In genomic region chr4:139105453-139105852, GRCm38 (mm10) we compare ENCODE assay signal across 25 mouse cellular contexts. TPM values are rescaled to one million over a fixed set of nuclear protein-coding genes. Genes with fewer than 3 reads are reported as not detected.
DNase-seq lines count a peak whose midpoint lies in the region; ATAC-seq and TF ChIP-seq lines count a peak whose summit lies in the region.
"Had no signal": no experiment of that assay in that cellular context is flagged by ENCODE, and none has a peak within 500 bp of the region (broad histone marks: within the 10 kb centered on the region; RNA-seq: fewer than 3 reads in every experiment).

No protein-coding gene starts in this region.

- peak overlapping the region; percentile 56; the same call in 1 of the 2 replicates for H3K27ac ChIP-seq in limb, embryonic 12.5 days
- no peak overlapping the region for H3K27ac ChIP-seq in limb, embryonic 10.5 days
- peak overlapping the region; percentile 21; the same call in 1 of the 2 replicates for H3K27ac ChIP-seq in embryonic fibroblast, embryonic 13.5 days (ENCODE audit: insufficient read depth, low read length)
- H3K27ac ChIP-seq: embryonic facial prominence, embryonic 10.5 days; embryonic facial prominence, embryonic 12.5 days; forebrain, embryonic 10.5 days; forebrain, embryonic 12.5 days had no signal

- H3K36me3 ChIP-seq in limb, embryonic 12.5 days: peaks cover 34% of the 10 kb centered on the region
- peaks cover 33% of the 10 kb centered on the region for H3K36me3 ChIP-seq in limb, embryonic 10.5 days

- no peak for TF ChIP-seq POLR2A in embryonic fibroblast, embryonic 13.5 days (IDR thresholded peaks at IDR 0.05; ENCODE audit: low read depth, low read length)

- H3K4me1 ChIP-seq in limb, embryonic 12.5 days (replicated peaks): peaks cover 35% of the 10 kb centered on the region
- no peaks in the 10 kb centered on the region; the same call in 1 of the 2 replicates for H3K4me1 ChIP-seq in limb, embryonic 10.5 days
- peaks cover 16% of the 10 kb centered on the region for H3K4me1 ChIP-seq in embryonic fibroblast, embryonic 13.5 days (ENCODE audit: control insufficient read depth, insufficient read depth, low read length)
- H3K4me1 ChIP-seq: forebrain, embryonic 12.5 days had no signal

- no peak for ATAC-seq in limb, embryonic 12.5 days (ENCODE audit: insufficient number of reproducible peaks, insufficient read depth, low FRiP score, low TSS enrichment, low read depth)
- ATAC-seq: activated CD4-positive, CD25-positive, alpha-beta regulatory T cell, adult 4 months; forebrain, embryonic 14.5 days; forebrain, embryonic 16.5 days had no signal

- TF ChIP-seq CTCF in embryonic fibroblast, embryonic 13.5 days (IDR thresholded peaks at IDR 0.05; ENCODE audit: borderline replicate concordance, insufficient read depth, low read length): no peak

- no peak overlapping the region for H3K9ac ChIP-seq in limb, embryonic 12.5 days (replicated peaks)
- H3K9ac ChIP-seq: embryonic facial prominence, embryonic 12.5 days; forebrain, embryonic 12.5 days had no signal

- H3K9me3 ChIP-seq in limb, embryonic 12.5 days: no peaks in the 10 kb centered on the region
- H3K9me3 ChIP-seq in limb, embryonic 10.5 days (replicated peaks): no peaks in the 10 kb centered on the region
- H3K9me3 ChIP-seq: embryonic facial prominence, embryonic 10.5 days; embryonic facial prominence, embryonic 12.5 days; forebrain, embryonic 10.5 days; forebrain, embryonic 12.5 days had no signal

- H3K4me3 ChIP-seq in limb, embryonic 12.5 days (replicated peaks): no peak overlapping the region
- H3K4me3 ChIP-seq in limb, embryonic 10.5 days: no peak overlapping the region
- no peak overlapping the region for H3K4me3 ChIP-seq in embryonic fibroblast, embryonic 13.5 days (ENCODE audit: insufficient read depth, low read length)
- H3K4me3 ChIP-seq: embryonic facial prominence, embryonic 10.5 days; embryonic facial prominence, embryonic 12.5 days; erythroblast, embryonic 14.5 days; forebrain, embryonic 10.5 days; forebrain, embryonic 12.5 days had no signal

- 94% methylated on average over 1 of the region's 1 CpGs for WGBS in limb, embryonic 12.5 days
- WGBS in limb, embryonic 10.5 days: 98% methylated on average over 1 of the region's 1 CpGs

- no peak overlapping the region for H3K4me2 ChIP-seq in limb, embryonic 12.5 days
- H3K4me2 ChIP-seq: embryonic facial prominence, embryonic 12.5 days; forebrain, embryonic 12.5 days had no signal

- no peaks in the 10 kb centered on the region for H3K27me3 ChIP-seq in limb, embryonic 12.5 days
- H3K27me3 ChIP-seq in limb, embryonic 10.5 days (ENCODE audit: low read depth, poor library complexity, severe bottlenecking): no peaks in the 10 kb centered on the region
- H3K27me3 ChIP-seq: embryonic facial prominence, embryonic 12.5 days; forebrain, embryonic 12.5 days had no signal

- DNase-seq in limb, embryonic 10.5 days (ENCODE audit: low spot score): no peak
- peak; percentile 64 for DNase-seq in 3T3-L1 (ENCODE audit: low read depth, low spot score)
- peak; percentile 24 for DNase-seq in NIH3T3 (ENCODE audit: low read depth)
- DNase-seq in adrenal gland, adult 18-20 months (ENCODE audit: low spot score in 2 of 2): no peak
- no peak for DNase-seq in right cerebral cortex, adult 18-20 months
- DNase-seq: adrenal gland, adult 2 months; adrenal gland, postnatal 10 days; adrenal gland, postnatal 25 days; cerebellum, adult 11-12 months; cerebellum, adult 2 months; cerebellum, adult 9-10 months; cerebellum, postnatal 10 days; cerebellum, postnatal 25 days had no signal

RNA-seq across cellular contexts. Expression of gene Nbl1, which starts 12.7 kb away (rescaled TPM):
- 141 and 152 TPM in 2 replicates for polyA plus RNA-seq in limb, embryonic 12.5 days (2016; fragmentation: Nextera tagmentation; extraction: Ambion mirVana)
- polyA plus RNA-seq in limb, embryonic 10.5 days (2016; fragmentation: Nextera tagmentation; extraction: Ambion mirVana): 12.5 and 28.7 TPM in 2 replicates
- polyA plus RNA-seq in embryonic fibroblast, embryonic 13.5 days (2011; ENCODE audit: insufficient read length, low read depth, missing spikeins): 51.8 and 64.3 TPM in 2 replicates
- 10 to 100 TPM; 47.8 to 57.5 TPM for total RNA-seq in adrenal gland, adult 18-20 months (2021)
- total RNA-seq: MEL had no signal

RNA-seq across cellular contexts. Expression of gene Minos1, which starts 25.5 kb away (rescaled TPM):
- 476 and 492 TPM in 2 replicates for polyA plus RNA-seq in limb, embryonic 12.5 days (2016; fragmentation: Nextera tagmentation; extraction: Ambion mirVana)
- polyA plus RNA-seq in limb, embryonic 10.5 days (2016; fragmentation: Nextera tagmentation; extraction: Ambion mirVana): 393 and 402 TPM in 2 replicates
- polyA plus RNA-seq in embryonic fibroblast, embryonic 13.5 days (2011; ENCODE audit: insufficient read length, low read depth, missing spikeins): 178 and 193 TPM in 2 replicates
- 100 to 1,000 TPM; 380 to 443 TPM for total RNA-seq in adrenal gland, adult 18-20 months (2021)

RNA-seq across cellular contexts. Expression of gene Htr6, which starts 30.1 kb away (rescaled TPM):
- polyA plus RNA-seq in limb, embryonic 12.5 days (2016; fragmentation: Nextera tagmentation; extraction: Ambion mirVana): 0.50 and 0.60 TPM in 2 replicates
- not detected in 2 replicates for polyA plus RNA-seq in limb, embryonic 10.5 days (2016; fragmentation: Nextera tagmentation; extraction: Ambion mirVana)
- not detected in 2 replicates for polyA plus RNA-seq in embryonic fibroblast, embryonic 13.5 days (2011; ENCODE audit: insufficient read length, low read depth, missing spikeins)
- under 1 TPM; 0.23 to 0.42 TPM for total RNA-seq in adrenal gland, adult 18-20 months (2021)
- polyA plus RNA-seq: activated CD4-positive, CD25-positive, alpha-beta regulatory T cell, adult 4 months; embryonic facial prominence, embryonic 14.5 days; erythroblast, embryonic 14.5 days had no signal

Comparison
In these comparisons a context has a peak if more than half of its experiments do, and no peak if none do; other contexts are left out.
1. DNase-seq: peak in 3T3-L1 (single experiment) and NIH3T3 (single experiment); none in limb, embryonic 10.5 days (single experiment), adrenal gland, adult 18-20 months (0 of 2) and right cerebral cortex, adult 18-20 months (single experiment).